Mouse (Mus musculus) liver, adult 2 months (tissue): ENCODE measurements around the gene Tiparp.

Experiments used
- CTCF ChIP-seq: fragments of 200-500 bp; IDR thresholded peaks from 2 replicates; pipeline ENCODE4 v1.5.1; 2011; ENCODE audit warnings: low read depth, low read length, control low read depth
- POLR2A ChIP-seq: fragments of 200-500 bp; IDR thresholded peaks from 2 replicates; pipeline ENCODE4 v1.6.1; 2011; ENCODE audit warnings: low read length, control low read depth; ENCODE audit not compliant: insufficient read depth; ENCODE audit errors: extremely low read depth

DNA sequence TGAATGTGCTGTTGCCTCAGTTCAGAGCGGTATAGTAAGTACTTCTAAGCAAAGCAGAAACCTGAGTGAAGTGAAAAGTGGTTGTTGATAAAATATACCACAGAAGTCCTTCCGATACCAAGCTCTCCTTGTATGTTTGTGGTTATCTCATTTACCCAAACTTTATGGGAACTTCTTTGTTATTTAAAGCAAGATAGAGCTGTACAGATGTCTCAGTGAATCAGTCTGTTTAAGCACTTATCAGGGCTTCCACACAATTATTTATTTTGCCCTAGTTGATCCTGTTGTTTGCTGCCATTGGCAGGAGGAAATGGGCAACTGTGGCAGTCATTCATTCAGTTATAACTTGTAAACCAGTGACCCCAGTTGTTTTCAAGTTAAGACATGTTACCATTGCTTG, 26.4 kb downstream of the Tiparp start:
- TF ChIP-seq CTCF (no peak), POLR2A (no peak)
